Mouse (Mus musculus): ENCODE results near the gene Cby3.
"Not testable (repeated sequence)": the region's sequence is repeated elsewhere in the genome, so short reads cannot be mapped to it uniquely, and the experiment has no call there.

Gene Cby3

DNA sequence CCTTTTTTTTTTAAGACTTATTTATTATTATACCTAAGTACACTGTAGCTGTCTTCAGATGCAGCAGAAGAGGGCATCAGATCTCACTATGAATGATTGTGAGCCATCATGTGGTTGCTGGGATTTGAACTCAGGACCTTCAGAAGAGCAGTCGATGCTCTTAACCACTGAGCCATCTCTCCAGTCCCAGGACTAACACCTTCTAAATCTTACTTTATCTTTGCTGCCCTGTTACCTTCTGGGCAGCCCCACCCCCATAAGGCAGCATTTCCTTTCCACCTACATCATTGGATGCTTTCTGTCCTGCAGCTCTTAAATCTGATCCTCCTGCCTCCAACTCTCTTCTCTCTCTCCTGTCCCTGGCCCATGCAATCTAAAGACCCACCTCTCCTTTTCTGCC, 7.0 kb downstream of the Cby3 start:
- DNase-seq (ENCODE audit: extremely low read depth, low read depth, low spot score), result not testable (repeated sequence)

DNA sequence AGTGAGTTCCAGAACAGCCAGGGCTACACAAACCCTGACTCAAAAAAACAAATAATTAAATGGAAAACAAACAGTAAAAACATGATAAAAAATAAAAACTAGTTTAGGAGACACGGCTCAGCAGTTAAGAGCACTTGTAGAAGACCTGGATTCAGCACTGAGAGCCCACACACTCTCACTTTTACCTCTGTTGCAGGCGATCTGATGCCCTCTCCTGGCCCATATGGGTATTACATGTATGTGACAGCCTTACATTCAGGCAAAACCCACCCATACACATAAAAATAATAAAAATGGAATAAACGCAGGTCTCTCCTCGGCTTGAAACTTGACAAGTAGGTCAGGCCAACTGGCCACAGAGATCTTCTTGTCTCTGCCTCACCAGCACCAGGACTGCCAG, 10.3 kb downstream of the Cby3 start:
- DNase-seq (ENCODE audit: extremely low read depth, low read depth, low spot score), result no peak

DNA sequence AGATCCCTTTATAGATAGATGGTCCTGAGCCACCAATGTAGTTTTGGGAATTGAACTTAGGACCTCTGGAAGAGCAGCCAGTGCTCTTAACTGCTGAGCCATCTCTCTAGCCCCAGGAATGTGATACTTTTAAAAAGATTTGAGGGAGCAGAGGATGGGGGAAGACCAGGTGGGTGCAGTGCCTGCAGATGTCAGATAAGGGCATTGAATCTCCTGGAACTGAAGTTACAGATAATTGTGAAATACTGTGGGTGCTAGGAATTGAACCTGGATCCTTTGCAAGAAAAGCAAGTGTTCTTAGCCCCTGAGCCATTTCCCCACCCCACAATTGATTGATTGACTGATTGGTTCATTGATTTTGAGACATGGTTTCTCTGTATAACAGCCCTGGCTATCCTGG, 11.1 kb downstream of the Cby3 start:
- no peak for DNase-seq (ENCODE audit: extremely low read depth, low read depth, low spot score)

DNA sequence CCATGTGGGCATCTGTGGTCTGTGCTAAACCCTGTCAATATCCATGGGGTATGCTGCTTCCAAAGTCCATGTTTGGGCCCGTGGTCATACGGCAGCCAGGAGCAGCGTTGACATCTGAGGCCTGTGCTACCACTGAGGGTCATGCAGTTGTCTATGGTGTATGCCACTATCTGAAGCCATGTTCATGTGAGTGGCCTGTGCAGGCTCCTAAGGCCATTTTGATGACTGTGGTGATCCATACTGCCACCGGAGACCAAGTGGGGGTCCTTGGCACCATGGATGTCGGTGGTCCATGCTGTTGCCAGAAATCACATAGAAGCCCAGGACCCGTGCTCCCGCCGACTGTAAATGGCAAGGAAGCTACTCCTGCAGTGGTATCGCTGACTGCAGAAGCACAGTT, 13.3 kb downstream of the Cby3 start:
- no peak for DNase-seq (ENCODE audit: extremely low read depth, low read depth, low spot score)

DNA sequence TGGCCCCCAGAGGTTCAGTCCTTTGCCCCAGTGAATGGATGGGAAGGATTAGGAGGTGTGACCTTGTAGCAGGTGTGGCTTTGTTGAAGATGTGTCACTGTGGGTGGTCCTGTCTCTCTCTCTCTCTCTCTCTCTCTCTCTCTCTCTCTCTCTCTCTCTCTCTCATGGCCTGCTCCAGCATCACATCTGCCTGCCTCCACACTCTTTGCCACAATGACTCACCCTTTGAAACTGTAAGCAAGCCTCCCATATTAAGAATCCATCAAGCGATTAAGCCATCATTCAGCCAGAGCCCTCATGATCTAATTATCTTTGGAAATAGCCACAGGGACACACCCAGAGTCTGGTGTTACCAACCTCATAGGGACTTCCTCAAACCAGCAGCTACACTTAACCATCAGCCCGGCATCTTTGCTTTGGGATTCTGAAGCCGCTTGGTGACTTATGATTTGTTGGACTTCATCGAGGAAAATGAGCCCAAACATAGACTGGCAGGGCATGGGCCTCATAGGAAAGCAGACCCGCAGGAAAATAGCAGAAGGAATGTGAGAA, 15.2 kb downstream of the Cby3 start:
- DNase-seq (ENCODE audit: extremely low read depth, low read depth, low spot score), result no peak

DNA sequence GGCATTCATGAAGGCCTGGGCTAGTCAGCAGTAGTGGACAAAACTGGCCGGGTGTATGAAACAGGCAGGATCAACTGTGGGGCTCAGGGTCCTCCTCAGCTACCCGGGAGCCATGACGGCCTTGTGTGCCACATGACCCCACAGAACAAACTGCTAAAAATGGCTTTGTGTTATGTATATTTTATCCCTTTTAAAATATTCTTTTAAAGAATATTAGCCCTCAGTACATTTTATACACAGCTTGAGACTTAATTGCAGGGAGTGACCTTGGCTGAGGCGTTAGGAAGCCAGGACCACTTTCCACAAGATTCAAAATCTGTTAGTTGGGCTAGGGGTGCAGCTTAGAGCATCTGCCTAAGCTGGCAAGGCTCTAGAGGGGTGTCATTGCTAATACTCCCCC, 16.7 kb downstream of the Cby3 start:
- DNase-seq (ENCODE audit: extremely low read depth, low read depth, low spot score), result no peak

DNA sequence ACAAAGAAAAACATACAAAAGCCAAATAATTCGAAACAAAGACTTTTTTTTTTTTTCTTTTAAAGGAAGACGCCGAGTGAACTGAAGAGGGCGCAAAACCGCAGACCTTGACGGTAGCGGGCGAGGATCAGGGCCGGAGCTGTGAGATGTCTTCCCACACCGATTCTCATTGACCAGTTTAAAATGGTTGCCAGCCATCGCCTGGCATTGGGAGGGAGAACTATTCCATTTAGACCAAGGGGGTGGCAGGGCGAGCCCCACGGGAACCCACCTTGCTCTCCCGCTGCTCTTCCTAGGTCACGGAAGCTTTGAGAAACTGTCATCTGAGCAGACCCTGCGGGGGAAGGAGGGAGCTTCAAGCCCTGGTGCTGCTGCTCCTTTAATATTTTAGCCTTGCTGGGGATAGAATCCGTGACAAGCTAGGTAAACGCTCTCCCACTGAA, 17.2 kb downstream of the Cby3 start:
- no peak for DNase-seq (ENCODE audit: extremely low read depth, low read depth, low spot score)

DNA sequence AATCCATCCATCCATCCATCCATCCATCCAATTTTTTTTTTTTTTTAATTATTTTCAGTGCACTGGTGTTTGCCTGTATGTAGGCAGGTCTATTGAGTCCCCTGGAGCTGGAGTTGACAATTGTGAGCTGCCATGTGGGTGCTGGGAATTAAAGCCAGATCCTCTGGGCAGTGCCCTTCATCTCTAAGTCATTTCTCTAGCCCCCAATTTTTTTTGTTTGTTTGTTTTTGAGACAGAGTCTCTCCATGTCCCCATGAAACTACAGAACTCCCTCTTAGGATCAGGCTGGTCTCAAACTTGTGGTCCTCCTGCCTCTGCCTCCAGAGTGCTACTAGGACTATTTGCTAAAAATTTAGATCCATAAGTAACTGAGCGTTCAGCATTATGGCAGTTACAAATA, 17.6 kb downstream of the Cby3 start:
- DNase-seq (ENCODE audit: extremely low read depth, low read depth, low spot score), result no peak

DNA sequence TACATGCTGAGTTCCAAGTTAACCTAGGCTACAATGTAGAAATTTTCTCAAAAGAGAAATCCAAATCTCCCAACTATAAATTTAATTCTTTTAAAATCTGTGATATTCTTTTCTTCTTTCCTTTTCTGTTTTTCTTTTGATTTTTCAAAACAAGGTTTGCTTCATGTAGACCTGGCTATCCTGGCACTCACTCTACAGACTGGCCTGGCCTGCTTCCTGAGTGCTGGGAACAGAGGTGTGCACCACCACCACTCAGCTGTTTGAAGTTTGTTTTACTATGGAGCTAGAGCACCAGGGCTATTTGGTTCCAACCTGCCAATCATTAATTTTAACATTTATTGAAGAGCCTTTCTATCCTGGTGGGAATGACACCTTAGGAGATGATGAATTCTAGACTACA, 18.8 kb downstream of the Cby3 start:
- DNase-seq (ENCODE audit: extremely low read depth, low read depth, low spot score), result no peak

DNA sequence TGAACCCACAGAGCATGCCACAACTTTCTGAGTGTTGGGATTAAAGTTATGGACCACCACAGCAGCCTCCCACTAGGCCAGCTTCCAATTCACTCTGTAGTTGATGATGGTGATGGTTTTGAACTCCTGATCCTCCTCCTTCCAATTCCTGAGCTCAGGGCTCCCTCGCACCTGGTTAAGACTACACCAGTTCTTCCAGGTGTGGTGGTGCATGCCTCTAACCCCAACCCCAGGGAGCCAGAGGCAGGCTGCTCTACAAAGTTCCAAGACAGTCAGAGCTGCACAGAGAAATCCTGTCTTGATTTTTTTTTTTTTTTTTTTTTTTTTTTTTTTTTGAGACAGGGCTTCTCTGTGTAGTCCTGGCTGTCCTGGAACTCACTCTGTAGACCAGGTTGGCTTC, 19.4 kb downstream of the Cby3 start:
- DNase-seq (ENCODE audit: extremely low read depth, low read depth, low spot score), result no peak

DNA sequence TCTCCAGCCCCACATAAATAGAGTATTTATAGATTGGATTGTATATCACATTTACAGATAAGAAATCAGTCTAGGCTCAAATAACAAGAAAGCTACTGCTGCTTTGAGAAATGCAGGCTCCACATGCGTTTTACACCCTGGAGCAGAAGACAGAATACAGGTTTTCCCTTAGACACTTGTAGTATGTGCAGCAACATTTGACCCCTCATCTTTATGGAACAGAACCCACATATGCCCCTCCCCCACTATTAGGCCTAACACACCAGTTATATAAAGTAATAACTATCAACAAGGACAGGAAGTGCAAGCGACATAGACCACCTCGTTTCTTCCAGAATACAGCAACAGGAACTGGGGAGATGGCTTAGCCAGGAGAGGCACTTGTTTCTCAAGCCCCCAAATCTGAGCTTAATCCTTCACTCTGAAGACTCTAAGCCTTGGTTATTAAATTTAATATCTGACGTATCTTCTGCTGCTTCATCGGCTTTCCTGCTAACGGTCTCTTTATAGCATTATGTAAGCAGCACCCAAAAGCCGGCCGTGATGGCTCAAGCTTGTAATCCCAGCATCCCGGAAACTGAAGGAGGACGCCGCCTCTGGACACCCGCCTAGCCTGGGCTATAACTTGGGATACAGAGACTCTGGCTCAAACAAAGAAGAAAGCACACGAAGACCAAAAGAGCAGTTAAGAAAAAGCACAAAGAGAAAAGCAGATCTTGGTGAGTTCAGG, 20.2 kb downstream of the Cby3 start:
- DNase-seq (ENCODE audit: extremely low read depth, low read depth, low spot score), result no peak

DNA sequence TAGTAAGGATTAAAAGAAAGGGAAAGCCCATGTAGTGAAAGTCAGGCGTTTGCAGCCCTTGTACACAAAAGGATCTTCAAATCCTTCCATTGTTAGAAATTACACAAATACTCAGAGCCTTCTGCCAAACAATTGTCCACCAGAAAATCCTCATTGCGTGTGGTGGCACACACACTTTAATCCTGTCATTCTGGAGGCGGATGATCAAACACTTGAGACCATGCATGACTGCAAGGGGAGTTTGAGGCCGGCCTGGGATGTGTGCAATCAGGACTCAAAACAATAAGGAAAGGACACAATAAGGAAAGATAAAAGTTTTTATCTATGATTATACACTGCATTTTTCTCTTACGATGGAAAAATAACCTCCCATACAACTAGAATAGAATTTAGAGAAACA, 21.2 kb downstream of the Cby3 start:
- no peak for DNase-seq (ENCODE audit: extremely low read depth, low read depth, low spot score)

DNA sequence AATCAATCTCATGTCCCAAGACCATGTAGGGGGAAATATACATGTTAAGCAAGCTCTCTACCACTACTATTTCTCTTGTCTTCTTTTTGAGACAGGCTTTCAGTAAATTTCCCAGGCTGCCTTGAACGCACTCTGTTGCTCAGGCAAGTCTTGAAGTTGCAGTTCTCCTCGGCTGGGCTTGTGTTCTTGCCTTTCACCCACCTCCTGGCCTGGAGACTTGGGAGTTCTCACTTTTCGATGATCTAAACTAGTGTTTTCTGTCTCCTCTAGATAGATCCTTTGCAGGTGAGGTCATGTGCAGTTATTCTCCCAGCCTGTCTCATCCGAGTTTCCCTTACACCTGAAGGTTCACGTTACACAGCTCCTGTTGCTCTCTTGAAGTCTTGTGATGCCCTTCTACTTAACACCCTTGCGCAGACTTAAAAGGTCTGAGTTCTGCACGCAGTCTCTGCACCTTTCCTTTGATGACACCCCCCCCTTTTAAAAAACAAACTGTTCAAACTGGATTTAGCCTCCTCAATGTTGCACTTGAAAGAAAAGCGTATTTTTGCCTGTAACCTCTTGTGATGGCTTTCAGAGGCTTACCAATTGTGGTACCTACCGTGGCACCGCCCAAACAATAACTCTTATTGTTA, 22.0 kb downstream of the Cby3 start:
- DNase-seq (ENCODE audit: extremely low read depth, low read depth, low spot score), result no peak

DNA sequence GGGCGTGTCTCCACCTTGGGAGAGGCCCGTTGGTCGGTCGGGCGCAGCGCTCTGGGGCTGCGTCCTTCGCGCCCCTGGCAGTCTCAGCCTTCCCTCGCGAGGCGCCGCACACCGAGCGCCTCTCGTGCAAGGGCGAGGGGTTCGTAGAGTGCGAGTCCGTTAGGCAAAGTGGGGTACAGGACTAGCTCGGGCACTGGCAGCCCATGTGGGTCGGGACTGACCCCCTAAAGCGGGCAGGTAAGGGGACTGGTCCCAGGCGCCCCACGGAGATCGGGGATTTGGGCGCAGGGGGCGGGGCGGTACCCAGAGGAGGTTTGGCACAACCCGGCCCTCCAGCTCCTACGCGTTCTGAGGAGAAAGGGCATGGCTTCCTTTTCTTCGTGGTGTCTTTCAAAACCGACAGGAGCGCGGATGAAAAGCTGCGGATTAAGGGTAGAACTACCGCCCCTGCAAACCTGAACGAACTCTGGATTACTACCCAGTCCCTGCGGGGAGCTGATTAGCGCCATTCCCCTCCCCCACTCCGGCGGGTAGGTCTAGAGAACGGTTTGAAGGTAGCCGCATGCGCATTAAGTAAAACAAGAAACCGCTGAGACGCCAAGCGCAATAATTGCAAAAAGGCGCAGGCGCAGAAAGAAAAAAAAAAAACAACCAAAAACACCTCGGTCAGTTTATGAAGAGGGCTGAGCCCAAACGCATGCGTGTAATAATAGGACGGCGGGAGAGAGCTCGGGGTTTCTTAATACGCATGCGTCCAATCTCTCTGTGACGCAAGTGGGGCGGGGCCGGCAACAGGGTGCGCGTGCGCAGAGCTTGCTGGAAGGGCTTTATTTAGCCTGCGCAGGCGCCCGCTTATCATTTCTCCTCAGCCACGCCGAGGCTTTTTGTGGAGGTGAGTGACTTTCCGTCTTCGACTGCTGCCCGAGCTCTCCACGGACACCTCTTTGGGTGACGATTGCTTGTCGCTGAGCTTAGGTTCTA, 22.9 kb downstream of the Cby3 start, which contains the start of gene Hnrnph1:
TSS of gene Hnrnph1 (plus strand) at position 80 of the 981 bp plus-strand sequence.
- DNase-seq (ENCODE audit: extremely low read depth, low read depth, low spot score), result peak; percentile 76

DNA sequence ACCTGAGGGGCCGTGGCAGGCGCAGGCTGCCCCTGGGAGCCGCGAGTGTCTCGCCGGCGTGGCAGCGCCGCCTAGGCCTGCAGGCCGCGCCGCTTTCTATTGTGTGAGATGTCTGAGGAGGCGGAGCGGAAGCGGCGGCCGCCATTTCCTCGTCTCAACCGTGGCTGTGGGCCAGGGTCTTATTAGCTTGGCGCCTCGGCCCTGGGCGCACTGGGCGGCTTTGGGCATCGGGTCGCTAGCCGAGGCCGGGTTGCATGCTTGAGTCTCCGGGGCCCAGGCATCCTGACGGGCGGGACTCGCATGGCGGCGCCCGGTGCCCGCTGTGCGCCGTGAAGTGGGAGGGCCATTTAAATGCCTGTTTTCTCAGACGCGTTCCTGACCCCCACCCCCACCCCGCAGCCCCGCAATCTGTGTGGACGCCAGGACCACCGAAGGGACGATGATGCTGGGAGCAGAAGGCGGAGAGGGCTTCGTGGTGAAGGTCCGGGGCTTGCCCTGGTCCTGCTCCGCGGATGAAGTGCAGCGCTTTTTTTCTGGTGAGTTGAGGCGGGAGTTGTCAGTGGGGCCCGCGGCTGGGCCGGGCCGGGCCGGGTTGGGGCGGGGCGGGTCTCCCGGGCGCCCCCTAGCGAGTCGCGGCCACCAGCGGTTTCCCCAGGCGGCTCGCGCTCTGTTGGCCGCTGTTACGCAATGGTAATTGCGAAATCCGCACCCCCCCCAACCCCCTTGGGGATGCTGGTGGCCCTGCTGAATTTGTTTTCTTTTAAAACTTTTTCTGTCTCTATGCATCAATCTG, 23.8 kb downstream of the Cby3 start:
- no peak for DNase-seq (ENCODE audit: extremely low read depth, low read depth, low spot score)

DNA sequence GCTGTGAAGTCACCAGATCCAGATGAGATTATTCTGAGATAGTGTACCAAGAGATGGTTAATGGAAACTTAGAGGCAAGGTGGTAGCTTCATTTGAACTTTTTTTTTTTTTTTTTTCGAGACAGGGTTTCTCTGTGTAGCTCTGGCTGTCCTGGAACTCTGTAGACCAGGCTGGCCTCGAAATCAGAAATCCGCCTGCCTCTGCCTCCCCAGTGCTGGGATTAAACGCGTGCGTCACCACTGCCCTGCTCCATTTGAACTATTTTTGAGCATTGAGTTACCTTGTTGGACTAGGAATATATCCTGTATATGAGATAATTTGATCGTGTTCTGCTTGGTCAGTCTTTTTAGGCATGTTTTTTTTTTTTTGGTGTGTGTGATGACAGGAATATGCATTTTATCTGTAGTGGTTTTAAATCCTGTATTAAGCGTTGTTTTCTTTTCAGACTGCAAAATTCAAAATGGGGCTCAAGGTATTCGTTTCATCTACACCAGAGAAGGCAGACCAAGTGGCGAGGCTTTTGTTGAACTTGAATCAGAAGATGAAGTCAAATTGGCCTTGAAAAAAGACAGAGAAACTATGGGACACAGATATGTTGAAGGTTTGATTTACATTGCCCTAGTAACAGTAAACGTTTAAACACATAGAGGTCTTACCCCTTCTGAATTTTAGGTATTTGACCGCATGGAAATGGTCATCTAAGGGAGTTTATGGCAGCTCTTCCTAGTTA, 24.9 kb downstream of the Cby3 start:
- no peak for DNase-seq (ENCODE audit: extremely low read depth, low read depth, low spot score)

DNA sequence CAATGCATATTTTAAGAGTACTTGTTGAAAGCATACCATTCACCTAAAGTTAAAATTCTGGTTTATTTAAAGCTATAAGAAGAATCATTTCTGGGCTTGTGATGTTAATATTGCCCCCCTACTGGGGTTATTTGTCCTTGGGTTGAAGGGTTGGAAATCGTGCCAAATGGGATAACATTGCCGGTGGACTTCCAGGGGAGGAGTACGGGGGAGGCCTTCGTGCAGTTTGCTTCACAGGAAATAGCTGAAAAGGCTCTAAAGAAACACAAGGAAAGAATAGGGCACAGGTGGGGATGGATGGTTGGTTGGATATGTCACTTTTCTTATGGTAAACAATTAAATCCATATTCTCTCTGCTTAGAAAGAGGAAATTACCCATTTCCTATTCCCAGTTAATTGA, 27.0 kb downstream of the Cby3 start:
- no peak for DNase-seq (ENCODE audit: extremely low read depth, low read depth, low spot score)

DNA sequence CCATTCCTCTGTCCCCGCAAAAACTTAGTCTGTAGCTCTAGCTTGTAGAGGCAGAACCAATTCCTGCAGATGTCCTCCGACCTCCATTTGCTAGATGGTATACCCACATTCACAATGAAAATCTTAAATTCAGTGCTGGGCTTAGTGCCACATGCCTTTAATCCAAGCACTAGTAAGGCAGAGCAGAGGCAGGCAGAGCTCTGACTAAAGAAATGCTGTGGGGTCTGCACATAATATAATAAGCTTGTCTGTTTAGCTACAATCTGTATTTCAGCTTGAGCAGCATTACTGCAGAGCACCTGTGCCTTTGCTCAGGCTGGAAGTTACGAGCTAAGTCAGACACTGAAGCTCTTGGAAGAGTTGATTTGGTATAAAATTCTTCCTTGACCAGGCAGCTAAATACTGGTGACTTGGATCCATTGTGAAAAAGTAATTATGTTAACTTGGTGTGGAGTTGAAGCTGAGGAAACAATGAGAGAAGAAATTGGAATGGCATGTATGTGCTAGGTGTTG, 33.0 kb downstream of the Cby3 start:
- DNase-seq (ENCODE audit: extremely low read depth, low read depth, low spot score), result no peak

DNA sequence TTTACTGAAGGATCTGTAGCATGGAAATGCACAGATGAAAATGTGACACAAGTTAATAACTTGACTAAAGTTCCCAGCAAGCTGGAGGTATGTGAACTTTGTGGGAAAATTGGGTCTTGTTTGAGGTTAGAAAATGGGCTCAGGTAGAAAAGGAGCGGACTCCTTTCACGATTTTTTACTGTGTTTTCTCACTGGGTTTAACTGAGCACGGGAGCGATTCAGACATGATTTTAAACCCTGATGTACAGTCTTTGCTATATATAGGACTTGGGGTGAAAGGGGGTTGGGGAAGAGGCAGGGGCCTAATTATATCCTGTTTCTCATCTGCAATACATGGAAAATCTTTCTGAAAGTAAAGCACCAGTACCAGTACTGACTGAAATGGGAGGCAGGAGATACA, 33.4 kb downstream of the Cby3 start:
- DNase-seq (ENCODE audit: extremely low read depth, low read depth, low spot score), result no peak
